Mouse (Mus musculus) kidney, adult 2 months (tissue): ENCODE data around the gene Adk. TPM values are rescaled to one million over a fixed set of nuclear protein-coding genes. Genes with fewer than 3 reads are reported as not detected.
A peak's percentile ranks its signal among the peaks of the same experiment; 100 is the strongest.

Experiments used
- DNase-seq: peaks from one replicate; pipeline ENCODE4 v3.0.0; 2021
- H3K27ac ChIP-seq: fragments of 200-500 bp; 2 replicates; pipeline ENCODE4 v1.5.1; 2012; ENCODE audit warnings: low read depth, low read length, control low read depth, inconsistent platforms; ENCODE audit not compliant: insufficient read depth
- H3K27me3 ChIP-seq: fragments of 200-500 bp; replicated peaks from 2 replicates; pipeline ENCODE4 v1.6.1; 2012; ENCODE audit warnings: mild to moderate bottlenecking, moderate library complexity, low read length, inconsistent platforms; ENCODE audit not compliant: control insufficient read depth, insufficient read depth
- H3K36me3 ChIP-seq: fragments of 200-500 bp; 2 replicates; pipeline ENCODE4 v1.6.1; 2012; ENCODE audit warnings: mild to moderate bottlenecking, moderate library complexity, low read length, inconsistent platforms; ENCODE audit not compliant: control insufficient read depth, insufficient read depth
- H3K4me1 ChIP-seq: fragments of 200-500 bp; 2 replicates; pipeline ENCODE4 v1.6.1; 2011; ENCODE audit warnings: low read length; ENCODE audit not compliant: control insufficient read depth, insufficient read depth
- H3K4me3 ChIP-seq: fragments of 200-500 bp; 2 replicates; pipeline ENCODE4 v1.5.1; 2011; ENCODE audit warnings: mild to moderate bottlenecking, low read depth, low read length, control low read depth; ENCODE audit not compliant: insufficient read depth
- CTCF ChIP-seq: fragments of 200-500 bp; conservative IDR thresholded peaks from 2 replicates; pipeline ENCODE4 v1.5.1; 2011; ENCODE audit warnings: low read depth, mild to moderate bottlenecking, control low read depth, low read length, moderate library complexity, mixed read lengths; ENCODE audit not compliant: insufficient read depth, insufficient read length
- POLR2A ChIP-seq: fragments of 200-500 bp; IDR thresholded peaks from one replicate; pipeline ENCODE4 v1.6.1; 2011; ENCODE audit warnings: low read depth, low read length, control low read depth
- WGBS: fragments of 180-500 bp; shearing (Covaris S2); methylation state at CpG from one replicate; pipeline ENCODE4 v1.1.7; 2018; 5-methylcytosine and 5-hydroxymethylcytosine counted together
- polyA plus RNA-seq: library from polyadenylated mRNA; depleted of rRNA; stranded (reverse); fragments of >200 nt; gene quantifications from 2 replicates; pipeline ENCODE4 v1.2.3, GENCODE M21; 2012

Adk gene
- polyA plus RNA-seq, 1 experiment = 121 TPM

DNA sequence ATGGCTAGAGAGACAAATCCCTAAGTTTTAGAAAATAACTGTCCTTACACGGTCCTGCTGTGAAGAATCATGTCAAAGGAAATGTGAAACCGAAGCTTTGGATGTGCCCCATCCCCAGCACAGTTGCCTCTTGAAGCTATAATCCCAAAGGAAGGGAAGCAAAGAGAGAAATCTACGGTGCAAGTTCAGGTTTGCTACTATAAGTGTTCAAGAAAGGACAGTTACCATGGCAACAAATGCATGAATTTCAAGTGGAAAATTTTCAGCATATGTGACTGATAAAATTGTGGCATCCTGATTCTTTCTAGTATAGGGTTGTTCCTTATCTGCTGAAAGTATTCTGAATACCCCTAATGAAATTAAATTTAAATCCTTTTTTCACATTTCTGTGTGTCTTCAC, 169.8 kb downstream of the Adk start:
- H3K27ac ChIP-seq = no peak overlapping the region
- DNase-seq = no peak
- H3K27me3 ChIP-seq = no peaks in the 10 kb centered on the region
- H3K4me1 ChIP-seq = no peaks in the 10 kb centered on the region
- H3K4me3 ChIP-seq = no peak overlapping the region
- TF ChIP-seq POLR2A = no peak
- no peak for TF ChIP-seq CTCF
- 79% methylated on average over 3 of the region's 3 CpGs for WGBS
- H3K36me3 ChIP-seq = no peaks in the 10 kb centered on the region

DNA sequence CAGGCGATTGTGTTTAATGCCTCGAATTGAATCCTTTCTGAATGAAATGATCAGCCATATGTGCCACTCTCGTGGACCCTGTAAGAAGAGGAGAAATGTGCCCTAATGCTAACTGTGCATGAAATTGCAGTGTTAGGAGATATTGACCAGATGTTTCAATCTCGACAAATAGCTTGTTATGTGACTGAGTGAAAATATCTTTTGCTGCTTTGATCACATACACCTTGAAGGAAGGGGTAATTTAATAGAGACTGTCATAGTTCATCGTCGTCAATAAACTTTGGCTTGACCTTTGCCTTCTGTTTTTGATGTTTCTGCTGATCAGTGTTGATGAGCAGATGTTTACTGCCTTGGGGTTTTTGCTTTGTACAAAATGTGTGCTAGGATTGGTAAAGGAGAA, 171.1 kb downstream of the Adk start:
- DNase-seq = no peak
- TF ChIP-seq CTCF = no peak
- no peak for TF ChIP-seq POLR2A
- 82% methylated on average over 6 of the region's 6 CpGs for WGBS
- H3K4me1 ChIP-seq = no peaks in the 10 kb centered on the region
- no peak overlapping the region for H3K4me3 ChIP-seq
- H3K36me3 ChIP-seq = no peaks in the 10 kb centered on the region
- no peak overlapping the region for H3K27ac ChIP-seq
- no peaks in the 10 kb centered on the region for H3K27me3 ChIP-seq

DNA sequence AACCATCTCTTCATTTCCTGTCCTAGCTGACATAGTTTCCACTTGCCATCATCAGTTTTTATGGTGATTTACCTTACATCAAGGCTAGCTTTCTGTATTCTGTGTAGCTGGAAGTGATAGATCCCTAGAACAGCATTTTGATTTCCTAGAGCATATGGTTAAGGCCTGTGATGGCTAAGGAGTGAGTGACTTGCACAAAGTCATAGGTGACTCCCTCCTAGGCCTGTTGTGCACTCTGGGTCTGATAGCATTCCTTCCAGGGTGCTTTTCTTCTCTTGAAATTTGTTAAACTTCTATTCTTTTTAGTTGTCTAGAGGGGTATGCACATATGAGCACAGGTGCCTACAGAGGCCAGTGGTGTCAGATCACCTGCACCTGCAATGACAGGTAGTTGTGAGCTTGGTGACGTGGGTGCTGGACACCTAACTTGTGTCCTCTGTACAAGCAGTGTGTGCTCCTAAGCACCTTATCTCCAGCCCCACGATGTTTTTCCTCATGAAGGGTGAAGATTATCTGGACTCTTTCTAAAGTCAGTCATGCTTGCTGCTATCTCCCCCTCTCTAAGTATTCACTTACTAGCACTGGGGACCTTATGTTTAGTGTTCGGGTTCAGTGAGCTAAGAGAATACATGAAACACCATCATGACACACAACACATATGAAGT, 171.7 kb downstream of the Adk start:
- TF ChIP-seq POLR2A = no peak
- no peak for TF ChIP-seq CTCF
- Histone ChIP-seq H3K4me3 (no peak overlapping the region), H3K4me1 (no peaks in the 10 kb centered on the region), H3K27me3 (no peaks in the 10 kb centered on the region), H3K27ac (no peak overlapping the region), H3K36me3 (no peaks in the 10 kb centered on the region)
- WGBS = 85% methylated on average over 3 of the region's 3 CpGs
- no peak for DNase-seq

DNA sequence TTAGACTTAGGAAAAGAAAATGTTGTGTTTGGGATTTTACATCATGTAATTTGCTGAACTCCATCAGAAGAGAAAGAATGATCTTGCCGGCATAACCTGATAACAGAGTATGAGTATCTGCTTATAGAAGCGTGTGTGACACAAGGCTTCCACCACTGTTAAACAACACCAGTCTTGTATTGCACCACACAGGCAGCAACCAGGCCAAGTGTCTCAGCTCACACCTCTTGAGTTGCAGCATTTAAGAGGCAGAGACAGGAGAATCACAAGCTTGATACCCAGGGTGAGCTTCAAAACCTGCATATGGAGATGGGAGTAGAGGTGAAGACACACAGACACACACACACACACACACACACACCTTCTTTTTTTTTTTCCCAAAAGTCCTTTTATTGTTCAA, 184.7 kb downstream of the Adk start:
- Histone ChIP-seq H3K27me3 (no peaks in the 10 kb centered on the region), H3K36me3 (no peaks in the 10 kb centered on the region), H3K4me1 (no peaks in the 10 kb centered on the region), H3K27ac (no peak overlapping the region), H3K4me3 (no peak overlapping the region)
- DNase-seq = no peak
- WGBS = 98% methylated on average over 2 of the region's 2 CpGs
- TF ChIP-seq POLR2A = no peak
- no peak for TF ChIP-seq CTCF

DNA sequence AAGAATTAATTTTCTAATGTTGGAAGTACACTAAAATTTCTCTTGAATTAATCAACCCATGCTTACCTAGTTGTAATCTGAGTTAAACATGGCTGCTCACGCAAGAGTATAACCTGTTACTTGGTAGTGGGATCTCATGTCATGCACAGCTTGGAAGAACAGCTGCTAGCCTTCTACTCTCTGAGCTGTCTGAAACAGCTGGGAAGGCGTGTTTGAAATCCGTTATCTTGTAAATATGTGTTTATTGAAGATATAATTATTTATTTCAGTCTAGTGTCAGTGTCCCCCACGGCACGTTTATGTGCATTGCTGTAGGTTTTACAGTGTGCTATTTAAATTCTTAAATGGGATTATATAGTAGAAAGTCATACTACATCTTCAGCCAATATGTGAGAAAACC, 188.7 kb downstream of the Adk start:
- Histone ChIP-seq H3K27ac (no peak overlapping the region), H3K4me1 (no peaks in the 10 kb centered on the region), H3K4me3 (no peak overlapping the region), H3K36me3 (no peaks in the 10 kb centered on the region), H3K27me3 (no peaks in the 10 kb centered on the region)
- 82% methylated on average over 5 of the region's 5 CpGs for WGBS
- DNase-seq = no peak
- TF ChIP-seq CTCF (no peak), POLR2A (no peak)

DNA sequence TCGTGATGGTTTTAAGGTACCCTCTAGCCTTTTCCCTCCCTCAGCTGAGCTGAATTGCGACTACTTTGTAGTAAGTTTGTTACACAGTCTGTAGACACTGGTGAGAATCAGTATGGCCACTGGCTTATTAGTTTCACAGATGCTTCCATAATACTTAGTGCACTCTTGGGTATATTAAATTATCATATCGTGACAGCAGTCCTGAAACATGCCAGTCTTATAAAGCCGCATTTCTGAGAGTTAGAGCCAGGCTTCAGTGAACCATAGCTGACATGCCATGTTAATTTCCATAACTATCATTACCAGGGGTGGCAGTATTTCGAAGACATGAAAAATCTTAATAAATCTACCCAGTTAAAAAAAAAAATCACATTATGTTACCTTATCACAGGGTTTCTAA, 199.0 kb downstream of the Adk start:
- 71% methylated on average over 5 of the region's 5 CpGs for WGBS
- no peak for DNase-seq
- no peak for TF ChIP-seq CTCF
- no peak for TF ChIP-seq POLR2A
- Histone ChIP-seq H3K27ac (no peak overlapping the region), H3K4me3 (no peak overlapping the region), H3K27me3 (no peaks in the 10 kb centered on the region), H3K36me3 (no peaks in the 10 kb centered on the region), H3K4me1 (no peaks in the 10 kb centered on the region)

DNA sequence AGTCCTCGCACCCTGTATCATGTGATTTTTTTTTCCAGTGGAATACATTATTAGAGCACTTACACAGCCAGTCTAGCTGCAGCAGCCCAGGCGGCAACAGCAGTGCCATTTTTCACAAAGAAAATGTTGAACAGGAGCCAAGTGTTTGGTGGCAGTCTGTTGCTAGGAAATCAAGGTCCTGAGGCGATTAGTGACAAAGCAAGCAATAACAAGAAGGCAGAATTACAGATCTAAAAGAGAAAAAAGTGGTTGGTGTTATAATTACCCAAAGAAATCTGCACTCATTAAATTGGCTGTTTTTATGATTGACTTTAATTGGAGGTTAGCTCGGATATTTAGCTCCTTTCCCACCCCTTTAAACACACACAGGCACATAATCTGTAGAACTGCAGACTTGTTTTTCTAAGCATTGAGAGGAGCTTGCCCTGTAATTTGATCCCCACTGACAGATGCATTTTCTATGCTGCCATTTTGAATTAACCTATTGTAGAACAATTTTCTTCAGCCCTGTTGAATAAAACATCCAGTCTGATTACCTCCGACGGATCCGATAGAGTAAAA, 200.0 kb downstream of the Adk start:
- H3K4me1 ChIP-seq = no peaks in the 10 kb centered on the region
- WGBS = 40% methylated on average over 7 of the region's 7 CpGs
- H3K27ac ChIP-seq = peak overlapping the region; percentile 23; the same call in 1 of the 2 replicates
- DNase-seq = peak; percentile 74
- no peaks in the 10 kb centered on the region for H3K36me3 ChIP-seq
- H3K27me3 ChIP-seq = no peaks in the 10 kb centered on the region
- TF ChIP-seq CTCF (no peak), POLR2A (no peak)
- H3K4me3 ChIP-seq = no peak overlapping the region
